Mouse (Mus musculus) forebrain, embryonic 11.5 days (tissue): ENCODE data around the gene Dnajc3. TPM values are rescaled to one million over a fixed set of nuclear protein-coding genes. Genes with fewer than 3 reads are reported as not detected.
"Not testable (repeated sequence)": the region's sequence is repeated elsewhere in the genome, so short reads cannot be mapped to it uniquely, and the experiment has no call there.

Experiments used
- ATAC-seq: fragments of 200-750 bp; cut with Nextera tagmentation; replicated peaks from 2 replicates; pipeline ENCODE4 v1.8.0; 2017; ENCODE audit warnings: moderate TSS enrichment; ENCODE audit not compliant: low FRiP score
- DNase-seq: peaks from one replicate; pipeline ENCODE4 v3.0.0-alpha.2; 2017; ENCODE audit warnings: low spot score
- H3K27ac ChIP-seq: fragments of 300-500 bp; sonication (generic); 2 replicates; pipeline ENCODE4 v1.5.1; 2014; ENCODE audit warnings: low read depth, low read length
- H3K27me3 ChIP-seq: fragments of 300-500 bp; sonication (generic); 2 replicates; pipeline ENCODE4 v1.6.1; 2014; ENCODE audit warnings: mild to moderate bottlenecking, low read length, mixed read lengths; ENCODE audit not compliant: control insufficient read depth, insufficient read depth
- H3K36me3 ChIP-seq: fragments of 300-500 bp; sonication (generic); 2 replicates; pipeline ENCODE4 v1.6.1; 2014; ENCODE audit warnings: mild to moderate bottlenecking, low read length, moderate library complexity, mixed read lengths; ENCODE audit not compliant: control insufficient read depth, insufficient read depth
- H3K4me1 ChIP-seq: fragments of 300-500 bp; sonication (generic); replicated peaks from 2 replicates; pipeline ENCODE4 v1.6.1; 2014; ENCODE audit warnings: low read length, mixed read lengths; ENCODE audit not compliant: control insufficient read depth, insufficient read depth
- H3K4me2 ChIP-seq: fragments of 300-500 bp; sonication (generic); 2 replicates; pipeline ENCODE4 v1.6.1; 2014; ENCODE audit warnings: low read depth, mild to moderate bottlenecking, low read length, moderate library complexity, mixed read lengths; ENCODE audit not compliant: severe bottlenecking
- H3K4me3 ChIP-seq: fragments of 300-500 bp; sonication (generic); 2 replicates; pipeline ENCODE4 v1.5.1; 2014; ENCODE audit warnings: low read depth, low read length
- H3K9ac ChIP-seq: fragments of 300-500 bp; sonication (generic); 2 replicates; pipeline ENCODE4 v1.6.1; 2014; ENCODE audit warnings: low read length
- H3K9me3 ChIP-seq: fragments of 300-500 bp; sonication (generic); 2 replicates; pipeline ENCODE4 v1.6.1; 2016; ENCODE audit warnings: low read length, mixed read lengths; ENCODE audit not compliant: control insufficient read depth
- WGBS: fragments of 180-500 bp; shearing (Covaris S2); extraction: QIAGEN DNeasy Blood & Tissue Kit; methylation state at CpG from one replicate; pipeline ENCODE4 v1.1.7; 2014; 5-methylcytosine and 5-hydroxymethylcytosine counted together
- polyA plus RNA-seq: library from polyadenylated mRNA; unstranded; fragments of >200 nt; fragmentation: Nextera tagmentation; extraction: Ambion mirVana; gene quantifications from 2 replicates; pipeline ENCODE4 v1.2.1, GENCODE M21; 2014

The Dnajc3 gene
- polyA plus RNA-seq, 1 experiment from 2014 or later: 27.8 TPM

GRCm38 (mm10) chr14:118981711-118982428, 44.1 kb downstream of the Dnajc3 start:
- not testable (repeated sequence) for H3K4me2 ChIP-seq, DNase-seq, H3K4me1 ChIP-seq, ATAC-seq, H3K27ac ChIP-seq, H3K27me3 ChIP-seq, H3K36me3 ChIP-seq, H3K9me3 ChIP-seq, H3K9ac ChIP-seq, H3K4me3 ChIP-seq
- 96% methylated on average over 6 of the region's 6 CpGs for WGBS

- H3K36me3 ChIP-seq, ATAC-seq, H3K9ac ChIP-seq, H3K4me3 ChIP-seq, H3K4me1 ChIP-seq, H3K9me3 ChIP-seq, DNase-seq, H3K4me2 ChIP-seq, H3K27ac ChIP-seq, H3K27me3 ChIP-seq: not testable (repeated sequence)
- WGBS: 79% methylated on average over 9 of the region's 11 CpGs
Observed at GRCm38 (mm10) chr14:118982429-118983045, 44.8 kb downstream of the Dnajc3 start.

- no peak overlapping the region for H3K27ac ChIP-seq
- no peaks in the 10 kb centered on the region for H3K27me3 ChIP-seq
- H3K9me3 ChIP-seq: no peaks in the 10 kb centered on the region
- H3K9ac ChIP-seq: no peak overlapping the region
- H3K4me1 ChIP-seq: no peaks in the 10 kb centered on the region
- H3K36me3 ChIP-seq: peaks cover 2% of the 10 kb centered on the region; the same call in 1 of the 2 replicates
- H3K4me2 ChIP-seq: no peak overlapping the region
- DNase-seq (no peak), ATAC-seq (no peak)
- H3K4me3 ChIP-seq: no peak overlapping the region
Observed at GRCm38 (mm10) chr14:118983396-118983795, 45.6 kb downstream of the Dnajc3 start.

GRCm38 (mm10) chr14:118984161-118984560, 46.4 kb downstream of the Dnajc3 start:
- H3K27me3 ChIP-seq: no peaks in the 10 kb centered on the region
- 83% methylated on average over 4 of the region's 4 CpGs for WGBS
- H3K9me3 ChIP-seq: no peaks in the 10 kb centered on the region
- no peak overlapping the region for H3K4me2 ChIP-seq
- DNase-seq: no peak
- peaks cover 2% of the 10 kb centered on the region; the same call in 1 of the 2 replicates for H3K36me3 ChIP-seq
- no peak overlapping the region for H3K9ac ChIP-seq
- no peak overlapping the region for H3K27ac ChIP-seq
- H3K4me3 ChIP-seq: no peak overlapping the region
- H3K4me1 ChIP-seq: no peaks in the 10 kb centered on the region
- no peak for ATAC-seq

- Histone ChIP-seq H3K36me3 (no peaks in the 10 kb centered on the region), H3K27me3 (no peaks in the 10 kb centered on the region), H3K4me2 (no peak overlapping the region), H3K9me3 (no peaks in the 10 kb centered on the region), H3K4me3 (no peak overlapping the region), H3K27ac (no peak overlapping the region), H3K9ac (no peak overlapping the region), H3K4me1 (no peaks in the 10 kb centered on the region)
- WGBS: 37% methylated on average over 16 of the region's 16 CpGs
- peak; percentile 85 for DNase-seq
- ATAC-seq: peak; percentile 55; the same call in 1 of the 2 replicates
Observed at GRCm38 (mm10) chr14:118986653-118987522, 49.1 kb downstream of the Dnajc3 start.

DNA sequence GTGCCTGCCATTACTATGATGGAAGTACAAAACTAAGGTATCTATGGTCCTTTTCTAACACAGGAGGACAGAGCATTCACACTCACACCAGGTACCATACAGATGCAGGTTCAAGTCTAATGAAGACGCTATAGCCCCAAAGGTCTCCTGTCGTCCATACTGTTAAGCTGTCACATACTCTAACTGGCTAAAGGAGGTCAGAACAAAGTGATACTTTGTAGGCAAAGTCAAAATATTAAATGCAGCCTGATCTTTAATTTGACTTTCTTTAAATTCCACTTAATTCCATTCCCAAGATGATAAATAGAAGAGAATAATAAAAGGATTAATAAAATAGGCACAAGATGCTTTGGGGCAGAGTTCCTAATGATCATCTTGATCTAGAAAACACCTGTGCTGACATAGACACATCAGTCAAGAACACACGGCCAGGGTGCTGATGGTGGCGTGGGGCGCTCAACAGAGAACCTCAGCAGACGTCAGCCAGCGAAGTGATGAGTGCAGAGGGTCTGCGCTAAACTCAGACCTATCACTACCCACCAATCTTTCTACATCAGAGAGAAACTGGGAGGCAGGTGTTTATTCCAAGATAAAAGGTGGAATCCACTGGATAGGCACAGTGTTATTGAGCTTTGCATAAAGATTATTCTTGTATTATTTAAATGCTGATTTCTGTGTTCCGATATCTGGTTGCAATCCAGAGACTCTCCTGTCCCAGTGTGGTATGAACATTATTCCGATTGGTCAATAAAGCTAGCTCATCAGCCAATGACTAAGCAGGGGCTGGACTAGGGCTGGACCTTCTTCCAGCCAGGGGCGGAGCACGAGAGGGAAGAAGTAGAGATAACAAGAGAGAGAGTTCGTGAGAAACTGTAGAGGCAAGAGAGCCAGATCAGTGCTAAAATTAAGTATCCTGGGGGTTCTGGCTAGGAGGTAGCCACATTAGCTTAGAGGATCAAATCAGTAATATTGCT, 50.0 kb downstream of the Dnajc3 start:
- no peak overlapping the region for H3K4me3 ChIP-seq
- H3K9me3 ChIP-seq: no peaks in the 10 kb centered on the region
- H3K27me3 ChIP-seq: no peaks in the 10 kb centered on the region
- no peaks in the 10 kb centered on the region for H3K4me1 ChIP-seq
- 52% methylated on average over 13 of the region's 13 CpGs for WGBS
- H3K9ac ChIP-seq: no peak overlapping the region
- peaks cover 3% of the 10 kb centered on the region; the same call in 1 of the 2 replicates for H3K36me3 ChIP-seq
- H3K27ac ChIP-seq: no peak overlapping the region
- no peak overlapping the region for H3K4me2 ChIP-seq
- DNase-seq: no peak
- ATAC-seq: peak; percentile 70

DNA sequence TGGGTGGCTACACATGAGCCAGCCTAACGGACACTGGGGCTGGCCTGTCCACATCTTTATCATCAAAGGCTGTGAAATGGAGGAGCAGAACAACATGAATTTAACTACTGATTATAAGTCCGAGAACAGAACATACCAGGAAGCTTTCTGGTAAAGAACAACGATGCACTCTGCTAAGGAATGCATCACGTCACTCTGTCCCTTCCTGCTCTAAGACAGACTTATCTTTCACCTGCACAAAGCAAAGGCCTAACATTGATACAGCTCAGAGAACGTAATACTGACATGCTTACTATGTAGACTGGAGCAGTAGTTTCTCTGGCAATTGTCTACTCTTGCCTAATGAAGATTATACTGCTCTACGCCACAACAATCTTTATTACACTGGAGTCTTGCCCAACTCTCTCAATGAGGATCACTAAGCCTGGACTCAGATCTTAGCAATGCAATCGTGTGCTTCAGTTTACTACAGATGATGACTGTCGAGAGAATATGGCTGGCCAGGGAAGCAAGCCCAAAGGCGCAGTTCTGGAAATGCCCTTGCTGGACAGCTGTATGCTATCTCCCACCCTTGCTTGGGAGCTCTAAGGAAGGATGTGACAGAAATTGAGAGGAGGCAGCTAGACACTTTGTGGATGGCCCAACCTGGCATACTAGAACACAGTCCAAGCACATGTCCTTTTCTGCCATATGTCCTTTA, 57.6 kb downstream of the Dnajc3 start:
- Histone ChIP-seq H3K36me3 (peaks cover 3% of the 10 kb centered on the region), H3K27ac (no peak overlapping the region), H3K27me3 (no peaks in the 10 kb centered on the region), H3K4me3 (no peak overlapping the region), H3K4me2 (no peak overlapping the region), H3K9me3 (no peaks in the 10 kb centered on the region), H3K4me1 (no peaks in the 10 kb centered on the region), H3K9ac (no peak overlapping the region)
- DNase-seq: no peak
- ATAC-seq: no peak
- 92% methylated on average over 9 of the region's 9 CpGs for WGBS
